ENCODE assay signal across 9 mouse cellular contexts in genomic region chr12:8885146-8885543, GRCm38 (mm10). TPM values are rescaled to one million over a fixed set of nuclear protein-coding genes. Genes with fewer than 3 reads are reported as not detected.
DNase-seq lines count a peak whose midpoint lies in the region; ATAC-seq and TF ChIP-seq lines count a peak whose summit lies in the region.
"Had no signal": no experiment of that assay in that cellular context is flagged by ENCODE, and none has a peak within 500 bp of the region (broad histone marks: within the 10 kb centered on the region; RNA-seq: fewer than 3 reads in every experiment).

No protein-coding gene starts in this region.

- ATAC-seq in kidney, embryonic 15.5 days (replicated peaks; ENCODE audit: low FRiP score): peak; percentile 28; the same call in 1 of the 2 replicates
- ATAC-seq in forebrain, embryonic 16.5 days: 0 out of 2 replicates have a peak, but pooled peaks have one; percentile 24
- no peak for ATAC-seq in hindbrain, postnatal 0 days
- peak; percentile 32; the same call in 1 of the 2 replicates for ATAC-seq in midbrain, embryonic 15.5 days (replicated peaks)
- no peak for ATAC-seq in granulocyte monocyte progenitor cell, adult 5-6 weeks (replicated peaks; ENCODE audit: poor library complexity, severe bottlenecking)

- H3K4me2 ChIP-seq in kidney, embryonic 15.5 days: peak overlapping the region; percentile 50
- no peak overlapping the region for H3K4me2 ChIP-seq in forebrain, embryonic 16.5 days (ENCODE audit: low read length)
- H3K4me2 ChIP-seq in hindbrain, postnatal 0 days (ENCODE audit: low read depth, low read length): no peak overlapping the region
- H3K4me2 ChIP-seq in midbrain, embryonic 15.5 days: peak overlapping the region; percentile 16; the same call in 1 of the 2 replicates

- H3K36me3 ChIP-seq in kidney, embryonic 15.5 days: no peaks in the 10 kb centered on the region
- H3K36me3 ChIP-seq in forebrain, embryonic 16.5 days (ENCODE audit: control insufficient read depth, insufficient read depth): no peaks in the 10 kb centered on the region
- no peaks in the 10 kb centered on the region for H3K36me3 ChIP-seq in hindbrain, postnatal 0 days (ENCODE audit: insufficient read depth, low read length)
- H3K36me3 ChIP-seq in midbrain, embryonic 15.5 days (replicated peaks): no peaks in the 10 kb centered on the region

- 7% methylated on average over 4 of the region's 4 CpGs for WGBS in kidney, embryonic 15.5 days
- 11% methylated on average over 4 of the region's 4 CpGs for WGBS in forebrain, embryonic 16.5 days
- WGBS in hindbrain, postnatal 0 days: 9% methylated on average over 4 of the region's 4 CpGs
- WGBS in midbrain, embryonic 15.5 days: 14% methylated on average over 4 of the region's 4 CpGs
- WGBS in cerebellum, adult 2 months: 64% methylated on average over 4 of the region's 4 CpGs

- TF ChIP-seq POLR2A in cerebellum, adult 2 months (IDR thresholded peaks at IDR 0.05; ENCODE audit: borderline replicate concordance, insufficient read depth, low read length): no peak

- no peak for TF ChIP-seq CTCF in hindbrain, postnatal 0 days (IDR thresholded peaks at IDR 0.05; ENCODE audit: low read depth)
- no peak for TF ChIP-seq CTCF in cerebellum, adult 2 months (IDR thresholded peaks at IDR 0.05; ENCODE audit: borderline replicate concordance, insufficient read depth, low read depth, low read length)

- H3K27me3 ChIP-seq in kidney, embryonic 15.5 days: no peaks in the 10 kb centered on the region
- H3K27me3 ChIP-seq in forebrain, embryonic 16.5 days (replicated peaks; ENCODE audit: control insufficient read depth, insufficient read depth, low read length): no peaks in the 10 kb centered on the region
- H3K27me3 ChIP-seq in hindbrain, postnatal 0 days (ENCODE audit: insufficient read depth, low read length): no peaks in the 10 kb centered on the region
- no peaks in the 10 kb centered on the region for H3K27me3 ChIP-seq in midbrain, embryonic 15.5 days (replicated peaks)
- no peaks in the 10 kb centered on the region for H3K27me3 ChIP-seq in cerebellum, adult 2 months (ENCODE audit: control insufficient read depth, insufficient read depth, low read length)

- H3K9me3 ChIP-seq in kidney, embryonic 15.5 days (replicated peaks): no peaks in the 10 kb centered on the region
- no peaks in the 10 kb centered on the region for H3K9me3 ChIP-seq in forebrain, embryonic 16.5 days (ENCODE audit: control insufficient read depth, low read length)
- H3K9me3 ChIP-seq in hindbrain, postnatal 0 days (ENCODE audit: low read length): no peaks in the 10 kb centered on the region
- H3K9me3 ChIP-seq in midbrain, embryonic 15.5 days: no peaks in the 10 kb centered on the region

- H3K4me3 ChIP-seq in kidney, embryonic 15.5 days (replicated peaks): peak overlapping the region; percentile 15; the same call in 1 of the 2 replicates
- no peak overlapping the region for H3K4me3 ChIP-seq in forebrain, embryonic 16.5 days (replicated peaks; ENCODE audit: low read length)
- no peak overlapping the region for H3K4me3 ChIP-seq in hindbrain, postnatal 0 days (ENCODE audit: low read length)
- H3K4me3 ChIP-seq in midbrain, embryonic 15.5 days: no peak overlapping the region
- H3K4me3 ChIP-seq in cerebellum, adult 2 months (replicated peaks; ENCODE audit: insufficient read depth, low read depth, low read length): no peak overlapping the region

- peaks cover 21% of the 10 kb centered on the region for H3K4me1 ChIP-seq in kidney, embryonic 15.5 days
- H3K4me1 ChIP-seq in forebrain, embryonic 16.5 days (replicated peaks; ENCODE audit: control insufficient read depth, insufficient read depth, low read length): 0 out of 2 replicates have a peak, but pooled peaks cover 5% of the 10 kb centered on the region
- H3K4me1 ChIP-seq in hindbrain, postnatal 0 days (ENCODE audit: insufficient read depth, low read length): peaks cover 9% of the 10 kb centered on the region
- peaks cover 10% of the 10 kb centered on the region for H3K4me1 ChIP-seq in midbrain, embryonic 15.5 days
- H3K4me1 ChIP-seq in cerebellum, adult 2 months (ENCODE audit: control insufficient read depth, insufficient read depth, low read length): peaks cover 7% of the 10 kb centered on the region

- 0 out of 2 replicates have a peak overlapping the region, but pooled peaks have one; percentile 14 for H3K9ac ChIP-seq in kidney, embryonic 15.5 days
- H3K9ac ChIP-seq in forebrain, embryonic 16.5 days (replicated peaks; ENCODE audit: low read depth, low read length): no peak overlapping the region
- H3K9ac ChIP-seq in hindbrain, postnatal 0 days (replicated peaks; ENCODE audit: low read length): no peak overlapping the region
- no peak overlapping the region for H3K9ac ChIP-seq in midbrain, embryonic 15.5 days

- peak overlapping the region; percentile 54 for H3K27ac ChIP-seq in kidney, embryonic 15.5 days
- no peak overlapping the region for H3K27ac ChIP-seq in forebrain, embryonic 16.5 days (ENCODE audit: low read length)
- H3K27ac ChIP-seq in hindbrain, postnatal 0 days: 0 out of 2 replicates have a peak overlapping the region, but pooled peaks have one; percentile 11
- no peak overlapping the region for H3K27ac ChIP-seq in midbrain, embryonic 15.5 days
- H3K27ac ChIP-seq in cerebellum, adult 2 months (ENCODE audit: insufficient read depth, low read length): no peak overlapping the region

- DNase-seq in kidney, adult 8-10 months: no peak
- DNase-seq in hindbrain, postnatal 0 days (ENCODE audit: low spot score): no peak
- DNase-seq in adrenal gland, adult 18-20 months (ENCODE audit: low spot score in 2 of 2): no peak
- DNase-seq in cerebellum, adult 2 months: no peak
- DNase-seq: right cerebral cortex, postnatal 14 days had no signal

RNA-seq across cellular contexts. Expression of gene Laptm4a, which starts 36.3 kb away (rescaled TPM):
- polyA plus RNA-seq in kidney, embryonic 15.5 days (2015; fragmentation: Nextera tagmentation; extraction: Ambion mirVana): 338 and 401 TPM in 2 replicates
- polyA plus RNA-seq in forebrain, embryonic 16.5 days (2015; fragmentation: Nextera tagmentation; extraction: Ambion mirVana): 280 and 300 TPM in 2 replicates
- total RNA-seq in hindbrain, postnatal 0 days (2014; rRNA removed): 185 and 196 TPM in 2 replicates
- polyA plus RNA-seq in hindbrain, postnatal 0 days (2015; fragmentation: Nextera tagmentation; extraction: Ambion mirVana): 289 and 299 TPM in 2 replicates
- 171 and 181 TPM in 2 replicates for polyA plus RNA-seq in midbrain, embryonic 15.5 days (2015; fragmentation: Nextera tagmentation; extraction: Ambion mirVana)
- total RNA-seq in adrenal gland, adult 18-20 months (2021): 100 to 1,000 TPM; 578 to 580 TPM
- 258 and 268 TPM in 2 replicates for polyA plus RNA-seq in cerebellum, adult 2 months (2012; rRNA removed)
- total RNA-seq in granulocyte monocyte progenitor cell, adult 5-6 weeks (2014; fragmentation: Nextera tagmentation): 58.5 and 63.6 TPM in 2 replicates
- total RNA-seq in granulocyte monocyte progenitor cell, adult 5-6 weeks (2017): 99.7 and 113 TPM in 2 replicates

Comparison
In these comparisons a context has a peak if more than half of its experiments do, and no peak if none do; other contexts are left out.
1. ATAC-seq: peak in kidney, embryonic 15.5 days (single experiment), forebrain, embryonic 16.5 days (single experiment) and midbrain, embryonic 15.5 days (single experiment); none in hindbrain, postnatal 0 days (single experiment) and granulocyte monocyte progenitor cell, adult 5-6 weeks (single experiment).
2. H3K27ac ChIP-seq: peak in kidney, embryonic 15.5 days (single experiment) and hindbrain, postnatal 0 days (single experiment); none in forebrain, embryonic 16.5 days (single experiment), midbrain, embryonic 15.5 days (single experiment) and cerebellum, adult 2 months (single experiment).
3. H3K4me2 ChIP-seq: peak in kidney, embryonic 15.5 days (single experiment) and midbrain, embryonic 15.5 days (single experiment); none in forebrain, embryonic 16.5 days (single experiment) and hindbrain, postnatal 0 days (single experiment).